Mouse (Mus musculus): Measurements from ENCODE around the gene Ankfn1.
A peak's percentile ranks its signal among the peaks of the same experiment; 100 is the strongest.

Gene Ankfn1

GRCm38 (mm10) chr11:89777431-89777830, at the start of gene Ankfn1:
Gene Ankfn1 (minus strand): TSS chr11:89777653.
- DNase-seq (ENCODE audit: low spot score in 2 of 2), result no peak

GRCm38 (mm10) chr11:89823661-89824446, 46.4 kb upstream of the Ankfn1 start:
- DNase-seq (ENCODE audit: low spot score in 2 of 2), result no peak

GRCm38 (mm10) chr11:89818594-89818993, 41.1 kb upstream of the Ankfn1 start:
- no peak for DNase-seq (ENCODE audit: low spot score in 2 of 2)

GRCm38 (mm10) chr11:89811403-89811802, 34.0 kb upstream of the Ankfn1 start:
- no peak for DNase-seq (ENCODE audit: low spot score in 2 of 2)

GRCm38 (mm10) chr11:89807998-89808397, 30.5 kb upstream of the Ankfn1 start:
- DNase-seq (ENCODE audit: low spot score in 2 of 2), result no peak

GRCm38 (mm10) chr11:89804822-89805221, 27.4 kb upstream of the Ankfn1 start:
- no peak for DNase-seq (ENCODE audit: low spot score in 2 of 2)

GRCm38 (mm10) chr11:89803974-89804373, 26.5 kb upstream of the Ankfn1 start:
- no peak for DNase-seq (ENCODE audit: low spot score in 2 of 2)

GRCm38 (mm10) chr11:89792709-89793108, 15.3 kb upstream of the Ankfn1 start:
- peak in 1 of 2 experiments; percentile 39 for DNase-seq (ENCODE audit: low spot score in 2 of 2)

- no peak for DNase-seq (ENCODE audit: low spot score in 2 of 2)
Measured at GRCm38 (mm10) chr11:89776070-89776469, 1.4 kb downstream of the Ankfn1 start.

- no peak for DNase-seq (ENCODE audit: low spot score in 2 of 2)
Measured at GRCm38 (mm10) chr11:89774913-89775312, 2.5 kb downstream of the Ankfn1 start.

GRCm38 (mm10) chr11:89772941-89773340, 4.5 kb downstream of the Ankfn1 start:
- no peak for DNase-seq (ENCODE audit: low spot score in 2 of 2)

GRCm38 (mm10) chr11:89765770-89766148, 11.7 kb downstream of the Ankfn1 start:
- no peak for DNase-seq (ENCODE audit: low spot score in 2 of 2)

- no peak for DNase-seq (ENCODE audit: low spot score in 2 of 2)
Measured at GRCm38 (mm10) chr11:89765014-89765769, 12.3 kb downstream of the Ankfn1 start.

- no peak for DNase-seq (ENCODE audit: low spot score in 2 of 2)
Measured at GRCm38 (mm10) chr11:89733973-89734693, 43.3 kb downstream of the Ankfn1 start.

GRCm38 (mm10) chr11:89733526-89733925, 43.9 kb downstream of the Ankfn1 start:
- DNase-seq (ENCODE audit: low spot score in 2 of 2), result peak; percentile 45 to 55

GRCm38 (mm10) chr11:89720847-89721246, 56.6 kb downstream of the Ankfn1 start:
- DNase-seq (ENCODE audit: low spot score in 2 of 2), result peak; percentile 50 to 51

GRCm38 (mm10) chr11:89718491-89718982, 58.9 kb downstream of the Ankfn1 start:
- no peak for DNase-seq (ENCODE audit: low spot score in 2 of 2)

GRCm38 (mm10) chr11:89716351-89716750, 61.1 kb downstream of the Ankfn1 start:
- DNase-seq (ENCODE audit: low spot score in 2 of 2), result no peak

- DNase-seq (ENCODE audit: low spot score in 2 of 2), result no peak
Measured at GRCm38 (mm10) chr11:89708526-89708925, 68.9 kb downstream of the Ankfn1 start.

GRCm38 (mm10) chr11:89696431-89697403, 80.7 kb downstream of the Ankfn1 start:
- DNase-seq (ENCODE audit: low spot score in 2 of 2), result no peak

- no peak for DNase-seq (ENCODE audit: low spot score in 2 of 2)
Measured at GRCm38 (mm10) chr11:89693686-89694085, 83.8 kb downstream of the Ankfn1 start.

Data from urinary bladder, adult 18-20 months (tissue).